17 mouse cellular contexts compared by ENCODE assay signal in genomic region chr1:88345580-88345979, GRCm38 (mm10).
DNase-seq lines count a peak whose midpoint lies in the region; ATAC-seq and TF ChIP-seq lines count a peak whose summit lies in the region.
"Had no signal": no experiment of that assay in that cellular context is flagged by ENCODE, and none has a peak within 500 bp of the region (broad histone marks: within the 10 kb centered on the region; RNA-seq: fewer than 3 reads in every experiment).

No protein-coding gene starts in this region.

- no peaks in the 10 kb centered on the region for H3K9me3 ChIP-seq in kidney, postnatal 0 days (replicated peaks; ENCODE audit: low read length)
- H3K9me3 ChIP-seq in kidney, embryonic 14.5 days (ENCODE audit: control insufficient read depth, low read length): no peaks in the 10 kb centered on the region
- H3K9me3 ChIP-seq in hindbrain, embryonic 11.5 days (ENCODE audit: control insufficient read depth, low read length): no peaks in the 10 kb centered on the region
- no peaks in the 10 kb centered on the region for H3K9me3 ChIP-seq in kidney, embryonic 16.5 days (ENCODE audit: low read length)
- H3K9me3 ChIP-seq: limb, embryonic 10.5 days; liver, embryonic 13.5 days had no signal

- peak; percentile 7 for DNase-seq in kidney, postnatal 0 days (ENCODE audit: low spot score)
- DNase-seq in 3134 (ENCODE audit: extremely low read depth, insufficient read length, low spot score): peak; percentile 21
- DNase-seq in mesoderm, embryonic 11.5 days (ENCODE audit: low read depth, low spot score): peak; percentile 5
- DNase-seq in hindbrain, embryonic 11.5 days (ENCODE audit: low spot score): no peak
- DNase-seq: adrenal gland, adult 2 months; cerebellum, adult 18-20 months; gastrocnemius, postnatal 10 days; heart, postnatal 14 days; kidney, adult 9 months; liver, embryonic 13.5 days; lung, postnatal 10 days had no signal

- H3K79me3 ChIP-seq in C2C12 (ENCODE audit: low read depth): no peaks in the 10 kb centered on the region

- H3K36me3 ChIP-seq in kidney, postnatal 0 days (ENCODE audit: insufficient read depth, low read length): no peaks in the 10 kb centered on the region
- no peaks in the 10 kb centered on the region for H3K36me3 ChIP-seq in kidney, embryonic 14.5 days (ENCODE audit: control insufficient read depth, insufficient read depth, low read length)
- H3K36me3 ChIP-seq in C2C12 (ENCODE audit: control insufficient read depth, insufficient read depth): no peaks in the 10 kb centered on the region
- no peaks in the 10 kb centered on the region for H3K36me3 ChIP-seq in hindbrain, embryonic 11.5 days (ENCODE audit: control insufficient read depth, insufficient read depth, low read length)
- H3K36me3 ChIP-seq in kidney, embryonic 16.5 days (ENCODE audit: insufficient read depth, low read length): no peaks in the 10 kb centered on the region
- H3K36me3 ChIP-seq: limb, embryonic 10.5 days; liver, embryonic 13.5 days had no signal

- H3K27ac ChIP-seq in kidney, postnatal 0 days: no peak overlapping the region
- H3K27ac ChIP-seq in kidney, embryonic 14.5 days (ENCODE audit: low read depth, low read length): no peak overlapping the region
- no peak overlapping the region for H3K27ac ChIP-seq in hindbrain, embryonic 11.5 days (ENCODE audit: low read depth, low read length)
- H3K27ac ChIP-seq in kidney, embryonic 16.5 days (ENCODE audit: low read length): no peak overlapping the region
- H3K27ac ChIP-seq: hindbrain, postnatal 0 days; limb, embryonic 10.5 days; liver, embryonic 13.5 days had no signal

- no peaks in the 10 kb centered on the region for H3K27me3 ChIP-seq in kidney, postnatal 0 days (ENCODE audit: insufficient read depth, low read length)
- no peaks in the 10 kb centered on the region for H3K27me3 ChIP-seq in kidney, embryonic 14.5 days (ENCODE audit: control insufficient read depth, insufficient read depth, low read length)
- H3K27me3 ChIP-seq in C2C12 (ENCODE audit: control insufficient read depth, insufficient read depth, insufficient read length): no peaks in the 10 kb centered on the region
- H3K27me3 ChIP-seq in hindbrain, embryonic 11.5 days (ENCODE audit: control insufficient read depth, insufficient read depth, low read length): no peaks in the 10 kb centered on the region
- H3K27me3 ChIP-seq in kidney, embryonic 16.5 days (ENCODE audit: insufficient read depth, low read length): no peaks in the 10 kb centered on the region
- H3K27me3 ChIP-seq: liver, embryonic 13.5 days had no signal

- no peaks in the 10 kb centered on the region for H3K79me2 ChIP-seq in C2C12 (ENCODE audit: control insufficient read depth, insufficient read depth)

- no peak overlapping the region for H3ac ChIP-seq in C2C12 (ENCODE audit: control insufficient read depth, insufficient read length, low read depth)

- H3K4me2 ChIP-seq in kidney, postnatal 0 days (ENCODE audit: low read length): no peak overlapping the region
- no peak overlapping the region for H3K4me2 ChIP-seq in kidney, embryonic 14.5 days (replicated peaks; ENCODE audit: low read depth, low read length)
- no peak overlapping the region for H3K4me2 ChIP-seq in hindbrain, embryonic 11.5 days (replicated peaks; ENCODE audit: low read depth, low read length)
- H3K4me2 ChIP-seq in kidney, embryonic 16.5 days (replicated peaks; ENCODE audit: low read depth, low read length): no peak overlapping the region
- H3K4me2 ChIP-seq: liver, embryonic 13.5 days had no signal

- H3K9ac ChIP-seq in kidney, postnatal 0 days (ENCODE audit: low read depth, low read length): no peak overlapping the region
- no peak overlapping the region for H3K9ac ChIP-seq in kidney, embryonic 14.5 days (ENCODE audit: low read depth, low read length)
- no peak overlapping the region for H3K9ac ChIP-seq in hindbrain, embryonic 11.5 days (ENCODE audit: low read depth, low read length)
- no peak overlapping the region for H3K9ac ChIP-seq in kidney, embryonic 16.5 days (replicated peaks; ENCODE audit: low read length)
- H3K9ac ChIP-seq: liver, embryonic 13.5 days had no signal

- H3K4me3 ChIP-seq in kidney, postnatal 0 days (replicated peaks; ENCODE audit: low read depth, low read length): no peak overlapping the region
- H3K4me3 ChIP-seq in kidney, embryonic 14.5 days (ENCODE audit: low read length): no peak overlapping the region
- H3K4me3 ChIP-seq in C2C12 (ENCODE audit: insufficient read depth, poor library complexity, severe bottlenecking): no peak overlapping the region
- H3K4me3 ChIP-seq in hindbrain, embryonic 11.5 days (ENCODE audit: low read depth, low read length): no peak overlapping the region
- H3K4me3 ChIP-seq in kidney, embryonic 16.5 days (ENCODE audit: low read length): no peak overlapping the region
- H3K4me3 ChIP-seq: limb, embryonic 10.5 days; liver, embryonic 13.5 days had no signal

- ATAC-seq in kidney, postnatal 0 days (replicated peaks; ENCODE audit: low FRiP score, low read depth): no peak
- ATAC-seq in kidney, embryonic 14.5 days (ENCODE audit: low FRiP score, low TSS enrichment): no peak
- no peak for ATAC-seq in hindbrain, embryonic 11.5 days (ENCODE audit: low FRiP score)
- ATAC-seq in kidney, embryonic 16.5 days (ENCODE audit: low FRiP score, low TSS enrichment): no peak
- ATAC-seq: forebrain, embryonic 16.5 days; hindbrain, postnatal 0 days had no signal

- 21% methylated on average over 3 of the region's 3 CpGs for WGBS in kidney, postnatal 0 days
- 37% methylated on average over 3 of the region's 3 CpGs for WGBS in kidney, embryonic 14.5 days
- 30% methylated on average over 3 of the region's 3 CpGs for WGBS in hindbrain, embryonic 11.5 days
- 19% methylated on average over 3 of the region's 3 CpGs for WGBS in kidney, embryonic 16.5 days

- TF ChIP-seq CTCF in kidney, postnatal 0 days (IDR thresholded peaks at IDR 0.05; ENCODE audit: low read depth): no peak
- no peak for TF ChIP-seq CTCF in C2C12 (IDR thresholded peaks at IDR 0.05; ENCODE audit: control insufficient read depth, insufficient read depth, insufficient read length)

- H3K4me1 ChIP-seq in kidney, postnatal 0 days (replicated peaks; ENCODE audit: insufficient read depth, low read length): no peaks in the 10 kb centered on the region
- H3K4me1 ChIP-seq in kidney, embryonic 14.5 days (ENCODE audit: control insufficient read depth, insufficient read depth, low read length): no peaks in the 10 kb centered on the region
- no peaks in the 10 kb centered on the region for H3K4me1 ChIP-seq in hindbrain, embryonic 11.5 days (replicated peaks; ENCODE audit: control insufficient read depth, insufficient read depth, low read length)
- H3K4me1 ChIP-seq in kidney, embryonic 16.5 days (ENCODE audit: insufficient read depth, low read length): no peaks in the 10 kb centered on the region
- H3K4me1 ChIP-seq: limb, embryonic 10.5 days; liver, embryonic 13.5 days had no signal

TF ChIP-seq in C2C12, 6 proteins besides CTCF, POLR2A, EP300 and RAD21:
- no peak for TF ChIP-seq MYOG (IDR thresholded peaks at IDR 0.05; ENCODE audit: control insufficient read depth, extremely low read depth, insufficient read length)
- TF ChIP-seq USF1 (IDR thresholded peaks at IDR 0.05; ENCODE audit: low read depth): no peak
- TF ChIP-seq FOSL1 (IDR thresholded peaks at IDR 0.05; ENCODE audit: insufficient read depth, low read length, poor library complexity, severe bottlenecking): peak; percentile 72
- TF ChIP-seq MYOD1 (IDR thresholded peaks at IDR 0.05; ENCODE audit: control insufficient read depth, insufficient read length, low read depth): peak; percentile 75
- TF ChIP-seq MAX (IDR thresholded peaks at IDR 0.05): no peak
- TF ChIP-seq CEBPB (IDR thresholded peaks at IDR 0.05; ENCODE audit: low read depth): peak; percentile 88
